Mouse (Mus musculus) lung, embryonic 14.5 days (tissue): ENCODE measurements at regions not wholly inside any gene's neighbourhood (a gene's known extent, or its start where the extent isn't known, plus 50 kb on each side); places are given as distances from the start of the nearest gene placed in this dataset.

Source experiments
- ATAC-seq: fragments of 200-750 bp; cut with Nextera tagmentation; 2 replicates; pipeline ENCODE4 v1.8.0; 2017; ENCODE audit warnings: mild to moderate bottlenecking, moderate TSS enrichment, moderate library complexity; ENCODE audit not compliant: insufficient read depth
- DNase-seq: peaks from one replicate; pipeline ENCODE4 v3.0.0-alpha.2; 2015
- H3K27ac ChIP-seq: fragments of 300-500 bp; sonication (generic); 2 replicates; pipeline ENCODE4 v1.5.1; 2014; ENCODE audit warnings: low read depth, mild to moderate bottlenecking, moderate library complexity
- H3K27me3 ChIP-seq: fragments of 300-500 bp; sonication (generic); 2 replicates; pipeline ENCODE4 v1.6.1; 2014; ENCODE audit warnings: low read length, control low read depth; ENCODE audit not compliant: insufficient read depth
- H3K36me3 ChIP-seq: fragments of 300-500 bp; sonication (generic); 2 replicates; pipeline ENCODE4 v1.6.1; 2014; ENCODE audit warnings: control low read depth; ENCODE audit not compliant: insufficient read depth
- H3K4me1 ChIP-seq: fragments of 300-500 bp; sonication (generic); 2 replicates; pipeline ENCODE4 v1.6.1; 2014; ENCODE audit warnings: antibody characterized with exemption, control low read depth; ENCODE audit not compliant: insufficient read depth
- H3K4me2 ChIP-seq: fragments of 300-500 bp; sonication (generic); 2 replicates; pipeline ENCODE4 v1.6.1; 2014; ENCODE audit warnings: mild to moderate bottlenecking
- H3K4me3 ChIP-seq: fragments of 300-500 bp; sonication (generic); 2 replicates; pipeline ENCODE4 v1.5.1; 2014; ENCODE audit warnings: low read depth, low read length
- H3K9ac ChIP-seq: fragments of 300-500 bp; sonication (generic); 2 replicates; pipeline ENCODE4 v1.6.1; 2014
- H3K9me3 ChIP-seq: fragments of 300-500 bp; sonication (generic); 2 replicates; pipeline ENCODE4 v1.6.1; 2016; ENCODE audit warnings: low read depth, low read length, control low read depth
- CTCF ChIP-seq: IDR thresholded peaks from 2 replicates; pipeline ENCODE4 v1.5.1; 2016; ENCODE audit warnings: antibody characterized with exemption, low read depth
- WGBS: fragments of 180-500 bp; shearing (Covaris S2); extraction: QIAGEN DNeasy Blood & Tissue Kit; methylation state at CpG from one replicate; pipeline ENCODE4 v1.1.7; 2014; 5-methylcytosine and 5-hydroxymethylcytosine counted together

- no peak for DNase-seq
- Histone ChIP-seq H3K27ac (no peak overlapping the region), H3K9me3 (no peaks in the 10 kb centered on the region), H3K4me1 (no peaks in the 10 kb centered on the region), H3K36me3 (no peaks in the 10 kb centered on the region), H3K4me3 (no peak overlapping the region), H3K27me3 (no peaks in the 10 kb centered on the region), H3K9ac (no peak overlapping the region), H3K4me2 (no peak overlapping the region)
- WGBS = 16% methylated on average over 6 of the region's 6 CpGs
- peak; percentile 65 for ATAC-seq
- no peak for TF ChIP-seq CTCF
Observed at GRCm38 (mm10) chr2:174933013-174933353, 77.1 kb upstream of the Gm14444 start.

GRCm38 (mm10) chr2:174936665-174937064 lies 73.4 kb upstream of the Gm14444 start:
- no peak overlapping the region for H3K9ac ChIP-seq
- no peaks in the 10 kb centered on the region for H3K9me3 ChIP-seq
- H3K36me3 ChIP-seq = no peaks in the 10 kb centered on the region
- no peaks in the 10 kb centered on the region for H3K4me1 ChIP-seq
- no peaks in the 10 kb centered on the region for H3K27me3 ChIP-seq
- no peak overlapping the region for H3K4me2 ChIP-seq
- peak; percentile 53 for TF ChIP-seq CTCF
- no peak overlapping the region for H3K4me3 ChIP-seq
- ATAC-seq = no peak
- WGBS = 35% methylated on average over 5 of the region's 5 CpGs
- peak; percentile 52 for DNase-seq
- no peak overlapping the region for H3K27ac ChIP-seq

- H3K4me1 ChIP-seq = no peaks in the 10 kb centered on the region
- H3K9ac ChIP-seq = no peak overlapping the region
- no peaks in the 10 kb centered on the region for H3K36me3 ChIP-seq
- WGBS = 78% methylated on average over 4 of the region's 4 CpGs
- DNase-seq = no peak
- ATAC-seq = no peak
- H3K27me3 ChIP-seq = no peaks in the 10 kb centered on the region
- no peak for TF ChIP-seq CTCF
- no peak overlapping the region for H3K4me3 ChIP-seq
- no peak overlapping the region for H3K4me2 ChIP-seq
- H3K9me3 ChIP-seq = no peaks in the 10 kb centered on the region
- H3K27ac ChIP-seq = no peak overlapping the region
Observed at GRCm38 (mm10) chr2:174937930-174938329, 72.1 kb upstream of the Gm14444 start.

DNA sequence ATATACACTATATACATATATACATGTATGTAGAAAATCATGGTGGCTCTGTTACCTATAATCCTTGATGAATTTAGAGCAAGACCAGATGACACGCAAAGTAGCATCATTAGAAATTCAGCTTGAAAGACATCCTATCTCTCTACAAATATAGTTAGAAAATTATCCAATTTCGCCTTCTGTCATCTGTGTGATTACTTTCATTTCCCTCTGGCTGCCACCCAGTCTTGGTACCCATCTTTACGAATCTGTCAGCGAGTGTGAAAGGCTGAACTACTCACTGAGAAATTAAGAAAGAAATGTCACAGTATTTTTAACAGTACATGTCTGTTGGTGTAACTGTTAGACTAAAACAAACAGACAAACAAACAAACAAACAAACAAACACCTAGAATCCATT lies 67.8 kb upstream of the Gm14444 start:
- H3K27me3 ChIP-seq = no peaks in the 10 kb centered on the region
- ATAC-seq = no peak
- no peak for TF ChIP-seq CTCF

DNA sequence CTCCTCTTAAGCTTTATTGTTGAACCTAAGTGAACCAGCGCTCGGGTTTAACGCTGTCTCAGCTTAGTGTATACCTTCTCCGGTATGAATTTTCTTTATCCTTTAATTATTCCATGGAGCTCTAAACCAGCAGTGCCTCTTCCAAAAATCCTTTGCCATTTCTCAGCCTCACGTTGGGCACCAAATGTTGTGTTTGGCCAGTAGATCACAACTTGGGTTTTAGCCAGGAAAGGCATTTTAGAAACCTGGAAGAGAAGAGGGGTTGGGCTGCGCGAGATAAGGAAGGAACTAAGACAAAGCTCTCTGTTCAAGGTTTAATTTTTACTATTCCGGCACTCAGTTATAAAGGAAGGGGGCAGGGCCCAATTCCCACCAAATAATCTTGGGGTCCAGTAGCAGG lies 61.9 kb upstream of the Gm14444 start:
- DNase-seq = no peak

More for the DNA sequence above, 67.8 kb upstream of the Gm14444 start:
- Histone ChIP-seq H3K9me3 (no peaks in the 10 kb centered on the region), H3K4me3 (no peak overlapping the region), H3K36me3 (no peaks in the 10 kb centered on the region), H3K9ac (no peak overlapping the region), H3K4me2 (no peak overlapping the region), H3K4me1 (no peaks in the 10 kb centered on the region), H3K27ac (no peak overlapping the region)
- 84% methylated on average over 4 of the region's 4 CpGs for WGBS
- no peak for DNase-seq

More for the DNA sequence above, 61.9 kb upstream of the Gm14444 start:
- Histone ChIP-seq H3K9me3 (no peaks in the 10 kb centered on the region), H3K36me3 (no peaks in the 10 kb centered on the region), H3K4me3 (no peak overlapping the region), H3K27ac (no peak overlapping the region), H3K9ac (no peak overlapping the region), H3K4me2 (no peak overlapping the region), H3K27me3 (no peaks in the 10 kb centered on the region), H3K4me1 (no peaks in the 10 kb centered on the region)
- no peak for ATAC-seq
- 83% methylated on average over 8 of the region's 8 CpGs for WGBS
- TF ChIP-seq CTCF = no peak
